In genomic region chr17:48299756-48300155, GRCm38 (mm10) we compare ENCODE assay signal across 16 mouse cellular contexts. TPM values are rescaled to one million over a fixed set of nuclear protein-coding genes. Genes with fewer than 3 reads are reported as not detected.
DNase-seq lines count a peak whose midpoint lies in the region; ATAC-seq and TF ChIP-seq lines count a peak whose summit lies in the region.
"Had no signal": no experiment of that assay in that cellular context is flagged by ENCODE, and none has a peak within 500 bp of the region (broad histone marks: within the 10 kb centered on the region; RNA-seq: fewer than 3 reads in every experiment).

No protein-coding gene starts in this region.

- H3K9me3 ChIP-seq in MEL (replicated peaks; ENCODE audit: insufficient read depth, low read length): no peaks in the 10 kb centered on the region
- H3K9me3 ChIP-seq in liver, embryonic 16.5 days (replicated peaks; ENCODE audit: control insufficient read depth, low read length): no peaks in the 10 kb centered on the region
- H3K9me3 ChIP-seq in stomach, embryonic 16.5 days (replicated peaks; ENCODE audit: control insufficient read depth, low read length): no peaks in the 10 kb centered on the region
- no peaks in the 10 kb centered on the region for H3K9me3 ChIP-seq in forebrain, embryonic 11.5 days (ENCODE audit: control insufficient read depth, low read length)
- H3K9me3 ChIP-seq: midbrain, embryonic 13.5 days; neural tube, embryonic 13.5 days had no signal

- intact Hi-C loops in gastrocnemius, adult 2 months (cut with DNase I): no loop called here

- H3K27me3 ChIP-seq in thymus, adult 2 months (ENCODE audit: control insufficient read depth, insufficient read depth, low read length): no peaks in the 10 kb centered on the region
- no peaks in the 10 kb centered on the region for H3K27me3 ChIP-seq in MEL (ENCODE audit: control insufficient read depth in 1 of 2, insufficient read depth in 2 of 2, low read length in 2 of 2)
- H3K27me3 ChIP-seq in liver, embryonic 16.5 days (ENCODE audit: control insufficient read depth, insufficient read depth, low read depth, low read length): no peaks in the 10 kb centered on the region
- H3K27me3 ChIP-seq in stomach, embryonic 16.5 days (ENCODE audit: control insufficient read depth, insufficient read depth, low read length): no peaks in the 10 kb centered on the region
- H3K27me3 ChIP-seq in forebrain, embryonic 11.5 days (ENCODE audit: control insufficient read depth, insufficient read depth, low read length): no peaks in the 10 kb centered on the region
- H3K27me3 ChIP-seq: midbrain, embryonic 13.5 days; neural tube, embryonic 13.5 days had no signal

- no peak for TF ChIP-seq EP300 in MEL (IDR thresholded peaks at IDR 0.05; ENCODE audit: low read depth in 1 of 2, low read length in 2 of 2)

- ATAC-seq in liver, embryonic 16.5 days (ENCODE audit: low read depth): no peak
- ATAC-seq in stomach, embryonic 16.5 days (ENCODE audit: insufficient read depth, low FRiP score): no peak
- no peak for ATAC-seq in forebrain, embryonic 11.5 days (replicated peaks; ENCODE audit: low FRiP score)
- ATAC-seq: forebrain, embryonic 16.5 days; midbrain, embryonic 13.5 days; Patski had no signal

- H3K36me3 ChIP-seq in thymus, adult 2 months (ENCODE audit: control insufficient read depth, insufficient read depth, low read length): peaks cover 7% of the 10 kb centered on the region; the same call in 1 of the 2 replicates
- peaks cover 0 to 13% of the 10 kb centered on the region in 2 experiments; a peak in 3 of 4 replicates for H3K36me3 ChIP-seq in MEL (ENCODE audit: control insufficient read depth in 1 of 2, insufficient read depth in 2 of 2, low read length in 2 of 2)
- H3K36me3 ChIP-seq in liver, embryonic 16.5 days (ENCODE audit: control insufficient read depth, insufficient read depth): no peaks in the 10 kb centered on the region; the same call in 1 of the 2 replicates
- no peaks in the 10 kb centered on the region for H3K36me3 ChIP-seq in stomach, embryonic 16.5 days (ENCODE audit: control insufficient read depth, insufficient read depth, low read length)
- no peaks in the 10 kb centered on the region for H3K36me3 ChIP-seq in forebrain, embryonic 11.5 days (ENCODE audit: control insufficient read depth, insufficient read depth, low read length)
- H3K36me3 ChIP-seq: midbrain, embryonic 13.5 days; neural tube, embryonic 13.5 days had no signal

- H3K27ac ChIP-seq in thymus, adult 2 months (ENCODE audit: control insufficient read depth, insufficient read depth, low read length): peak overlapping the region; percentile 94
- peak overlapping the region; percentile 96 for H3K27ac ChIP-seq in MEL (ENCODE audit: control insufficient read depth, low read depth, low read length)
- H3K27ac ChIP-seq in liver, embryonic 16.5 days (ENCODE audit: low read length): peak overlapping the region; percentile 90
- 0 out of 2 replicates have a peak overlapping the region, but pooled peaks have one; percentile 19 for H3K27ac ChIP-seq in stomach, embryonic 16.5 days (ENCODE audit: low read length)
- no peak overlapping the region for H3K27ac ChIP-seq in forebrain, embryonic 11.5 days (ENCODE audit: low read depth, low read length)
- no peak overlapping the region for H3K27ac ChIP-seq in gastrocnemius, adult 2 months
- H3K27ac ChIP-seq: left cerebral cortex, adult 2 months; midbrain, embryonic 13.5 days; neural tube, embryonic 13.5 days had no signal

- no peak for DNase-seq in thymus, adult 2 months
- DNase-seq in thymus, postnatal 4 days: no peak
- no peak for DNase-seq in MEL (ENCODE audit: low read depth, low spot score)
- no peak for DNase-seq in forebrain, embryonic 11.5 days (ENCODE audit: low spot score)
- no peak for DNase-seq in gastrocnemius, adult 2 months
- DNase-seq: cerebellum, adult 18-20 months; kidney, postnatal 10 days; lung, adult 2 months had no signal

- peak overlapping the region; percentile 95; the same call in 1 of the 2 replicates for H3K4me3 ChIP-seq in thymus, adult 2 months (ENCODE audit: control insufficient read depth, insufficient read depth, low read length)
- peak overlapping the region; percentile 56 to 80 for H3K4me3 ChIP-seq in MEL (ENCODE audit: control insufficient read depth in 1 of 2, insufficient read depth in 1 of 2, low read depth in 2 of 2, low read length in 2 of 2)
- H3K4me3 ChIP-seq in liver, embryonic 16.5 days (ENCODE audit: low read depth, low read length): peak overlapping the region; percentile 67
- H3K4me3 ChIP-seq in stomach, embryonic 16.5 days (replicated peaks; ENCODE audit: low read length): no peak overlapping the region
- no peak overlapping the region for H3K4me3 ChIP-seq in forebrain, embryonic 11.5 days (ENCODE audit: low read depth, low read length)
- H3K4me3 ChIP-seq in gastrocnemius, adult 2 months: no peak overlapping the region
- H3K4me3 ChIP-seq: left cerebral cortex, adult 2 months; midbrain, embryonic 13.5 days; neural tube, embryonic 13.5 days had no signal

- WGBS in thymus, adult 2 months: 14% methylated on average over 7 of the region's 7 CpGs
- 8% methylated on average over 7 of the region's 7 CpGs for WGBS in liver, embryonic 16.5 days (ENCODE audit: insufficient replicate concordance)
- 46% methylated on average over 7 of the region's 7 CpGs for WGBS in stomach, embryonic 16.5 days
- WGBS in forebrain, embryonic 11.5 days: 79% methylated on average over 7 of the region's 7 CpGs

- TF ChIP-seq CTCF in thymus, adult 2 months (IDR thresholded peaks at IDR 0.05; ENCODE audit: borderline replicate concordance, control insufficient read depth, extremely low read depth, insufficient read depth, low read length, poor library complexity): no peak
- TF ChIP-seq CTCF in MEL (IDR thresholded peaks at IDR 0.05 in 2 of 3, conservative IDR thresholded peaks at IDR 0.05 in 1 of 3; ENCODE audit: control insufficient read depth in 1 of 3, insufficient read depth in 1 of 3, low read depth in 2 of 3, low read length in 3 of 3, poor library complexity in 1 of 3, severe bottlenecking in 1 of 3): no peak
- TF ChIP-seq CTCF in gastrocnemius, adult 2 months (IDR thresholded peaks at IDR 0.05): no peak

- H3K4me2 ChIP-seq in liver, embryonic 16.5 days (ENCODE audit: low read depth, low read length): peak overlapping the region; percentile 73
- no peak overlapping the region for H3K4me2 ChIP-seq in stomach, embryonic 16.5 days (ENCODE audit: low read depth, low read length)
- H3K4me2 ChIP-seq in forebrain, embryonic 11.5 days (ENCODE audit: low read depth, low read length, severe bottlenecking): no peak overlapping the region
- H3K4me2 ChIP-seq: midbrain, embryonic 13.5 days; neural tube, embryonic 13.5 days had no signal

- no peak for TF ChIP-seq POLR2A in thymus, adult 2 months (IDR thresholded peaks at IDR 0.05; ENCODE audit: control insufficient read depth, extremely low read depth, insufficient read depth, low read length, poor library complexity)
- TF ChIP-seq POLR2A in MEL (IDR thresholded peaks at IDR 0.05; ENCODE audit: control insufficient read depth in 1 of 2, insufficient read depth in 1 of 2, low read depth in 1 of 2, low read length in 2 of 2, poor library complexity in 1 of 2): no peak

- H3K9ac ChIP-seq in MEL (ENCODE audit: control insufficient read depth, low read depth, low read length, poor library complexity, severe bottlenecking): peak overlapping the region; percentile 62
- peak overlapping the region; percentile 70 for H3K9ac ChIP-seq in liver, embryonic 16.5 days (ENCODE audit: low read depth, low read length)
- H3K9ac ChIP-seq in stomach, embryonic 16.5 days (ENCODE audit: low read length): no peak overlapping the region
- H3K9ac ChIP-seq in forebrain, embryonic 11.5 days (ENCODE audit: low read length): no peak overlapping the region
- H3K9ac ChIP-seq: midbrain, embryonic 13.5 days; neural tube, embryonic 13.5 days had no signal

- no peak for TF ChIP-seq RAD21 in MEL (IDR thresholded peaks at IDR 0.05; ENCODE audit: low read depth, low read length)

- H3K4me1 ChIP-seq in thymus, adult 2 months (replicated peaks; ENCODE audit: control insufficient read depth, insufficient read depth, low read length): peaks cover 48% of the 10 kb centered on the region
- peaks cover 7 to 17% of the 10 kb centered on the region in 2 experiments for H3K4me1 ChIP-seq in MEL (ENCODE audit: control insufficient read depth in 1 of 2, insufficient read depth in 2 of 2, low read length in 2 of 2)
- H3K4me1 ChIP-seq in liver, embryonic 16.5 days (ENCODE audit: control insufficient read depth, low read depth, low read length): peaks cover 34% of the 10 kb centered on the region
- H3K4me1 ChIP-seq in stomach, embryonic 16.5 days (ENCODE audit: control insufficient read depth, insufficient read depth, low read length): no peaks in the 10 kb centered on the region
- no peaks in the 10 kb centered on the region for H3K4me1 ChIP-seq in forebrain, embryonic 11.5 days (replicated peaks; ENCODE audit: control insufficient read depth, insufficient read depth, low read length)
- H3K4me1 ChIP-seq: midbrain, embryonic 13.5 days; neural tube, embryonic 13.5 days had no signal

- H3K79me2 ChIP-seq in MEL (ENCODE audit: control insufficient read depth, insufficient read depth, low read length, poor library complexity): peaks cover 8% of the 10 kb centered on the region

RNA-seq across cellular contexts. Expression of gene Treml2, which starts 0.5 kb away (rescaled TPM):
- 54.8 and 56.4 TPM in 2 replicates for polyA plus RNA-seq in thymus, adult 2 months (2012; rRNA removed)
- 21.5 and 27.7 TPM in 2 replicates for total RNA-seq in MEL (2012; rRNA removed)
- polyA plus RNA-seq in MEL (2012; ENCODE audit: insufficient read depth in 1 of 2, insufficient read length in 2 of 2, low read depth in 1 of 2, low replicate concordance in 2 of 2, missing spikeins in 1 of 2): 10 to 100 TPM in 1 of 2 experiments, not detected in 1; 52.7 TPM
- polyA plus RNA-seq in liver, embryonic 16.5 days (2015; fragmentation: Nextera tagmentation; extraction: Ambion mirVana): 3.4 and 3.5 TPM in 2 replicates
- polyA plus RNA-seq in stomach, embryonic 16.5 days (2015; fragmentation: Nextera tagmentation; extraction: Ambion mirVana): 0.24 and 0.48 TPM in 2 replicates
- 0.20 and 0.51 TPM in 2 replicates for polyA plus RNA-seq in forebrain, embryonic 11.5 days (2014; fragmentation: Nextera tagmentation; extraction: Ambion mirVana)
- total RNA-seq in gastrocnemius, adult 2 months (2021): not detected
- polyA plus RNA-seq: forebrain, embryonic 16.5 days; neural tube, embryonic 13.5 days; Patski had no signal

RNA-seq across cellular contexts. Expression of gene B430306N03Rik, which starts 16.2 kb away (rescaled TPM):
- 4.0 and 4.3 TPM in 2 replicates for polyA plus RNA-seq in thymus, adult 2 months (2012; rRNA removed)
- total RNA-seq in MEL (2012; rRNA removed): 0.13 and 0.19 TPM in 2 replicates
- polyA plus RNA-seq in MEL (2012; ENCODE audit: insufficient read depth in 1 of 2, insufficient read length in 2 of 2, low read depth in 1 of 2, low replicate concordance in 2 of 2, missing spikeins in 1 of 2): under 1 TPM in 1 of 2 experiments, not detected in 1; 0.68 TPM
- 4.0 and 4.1 TPM in 2 replicates for polyA plus RNA-seq in liver, embryonic 16.5 days (2015; fragmentation: Nextera tagmentation; extraction: Ambion mirVana)
- 0.41 and 0.57 TPM in 2 replicates for polyA plus RNA-seq in stomach, embryonic 16.5 days (2015; fragmentation: Nextera tagmentation; extraction: Ambion mirVana)
- 0.25 TPM in 1 of 2 replicates, not detected in the other for polyA plus RNA-seq in forebrain, embryonic 11.5 days (2014; fragmentation: Nextera tagmentation; extraction: Ambion mirVana)
- not detected for total RNA-seq in gastrocnemius, adult 2 months (2021)
- polyA plus RNA-seq: embryonic facial prominence, embryonic 11.5 days; forebrain, embryonic 16.5 days; midbrain, embryonic 13.5 days had no signal

RNA-seq across cellular contexts. Expression of gene Treml4, which starts 35.7 kb away (rescaled TPM):
- 4.3 and 4.7 TPM in 2 replicates for polyA plus RNA-seq in thymus, adult 2 months (2012; rRNA removed)
- total RNA-seq in MEL (2012; rRNA removed): 0.35 and 0.56 TPM in 2 replicates
- polyA plus RNA-seq in MEL (2012; ENCODE audit: insufficient read depth in 1 of 2, insufficient read length in 2 of 2, low read depth in 1 of 2, low replicate concordance in 2 of 2, missing spikeins in 1 of 2): 1 to 10 TPM in 1 of 2 experiments, not detected in 1; 1.4 TPM
- polyA plus RNA-seq in liver, embryonic 16.5 days (2015; fragmentation: Nextera tagmentation; extraction: Ambion mirVana): 4.6 and 5.0 TPM in 2 replicates
- polyA plus RNA-seq in stomach, embryonic 16.5 days (2015; fragmentation: Nextera tagmentation; extraction: Ambion mirVana): 1.2 and 1.7 TPM in 2 replicates
- polyA plus RNA-seq in forebrain, embryonic 11.5 days (2014; fragmentation: Nextera tagmentation; extraction: Ambion mirVana): not detected in 2 replicates
- total RNA-seq in gastrocnemius, adult 2 months (2021): not detected
- polyA plus RNA-seq: embryonic facial prominence, embryonic 11.5 days; forebrain, embryonic 16.5 days; Patski had no signal

RNA-seq across cellular contexts. Expression of gene Trem2, which starts 46.4 kb away (rescaled TPM):
- 7.1 and 11.7 TPM in 2 replicates for polyA plus RNA-seq in thymus, adult 2 months (2012; rRNA removed)
- total RNA-seq in MEL (2012; rRNA removed): 0.04 and 0.26 TPM in 2 replicates
- under 1 TPM in 1 of 2 experiments, not detected in 1; 0.26 TPM for polyA plus RNA-seq in MEL (2012; ENCODE audit: insufficient read depth in 1 of 2, insufficient read length in 2 of 2, low read depth in 1 of 2, low replicate concordance in 2 of 2, missing spikeins in 1 of 2)
- polyA plus RNA-seq in liver, embryonic 16.5 days (2015; fragmentation: Nextera tagmentation; extraction: Ambion mirVana): 2.7 and 3.0 TPM in 2 replicates
- polyA plus RNA-seq in stomach, embryonic 16.5 days (2015; fragmentation: Nextera tagmentation; extraction: Ambion mirVana): 2.3 and 3.5 TPM in 2 replicates
- polyA plus RNA-seq in forebrain, embryonic 11.5 days (2014; fragmentation: Nextera tagmentation; extraction: Ambion mirVana): 1.0 and 1.2 TPM in 2 replicates
- under 1 TPM in 1 of 2 experiments, not detected in 1; 0.15 TPM for total RNA-seq in gastrocnemius, adult 2 months (2021)

RNA-seq across cellular contexts. Expression of gene Trem3, which starts 52.2 kb away (rescaled TPM):
- polyA plus RNA-seq in thymus, adult 2 months (2012; rRNA removed): 0.23 and 0.27 TPM in 2 replicates
- total RNA-seq in MEL (2012; rRNA removed): not detected in 2 replicates
- polyA plus RNA-seq in MEL (2012; ENCODE audit: insufficient read depth in 1 of 2, insufficient read length in 2 of 2, low read depth in 1 of 2, low replicate concordance in 2 of 2, missing spikeins in 1 of 2): not detected
- polyA plus RNA-seq in liver, embryonic 16.5 days (2015; fragmentation: Nextera tagmentation; extraction: Ambion mirVana): 9.0 TPM in 2 replicates
- 0.94 and 1.1 TPM in 2 replicates for polyA plus RNA-seq in stomach, embryonic 16.5 days (2015; fragmentation: Nextera tagmentation; extraction: Ambion mirVana)
- not detected in 2 replicates for polyA plus RNA-seq in forebrain, embryonic 11.5 days (2014; fragmentation: Nextera tagmentation; extraction: Ambion mirVana)
- total RNA-seq in gastrocnemius, adult 2 months (2021): not detected
- polyA plus RNA-seq: forebrain, embryonic 16.5 days; midbrain, embryonic 13.5 days had no signal

Comparison
In these comparisons a context has a peak if more than half of its experiments do, and no peak if none do; other contexts are left out.
1. H3K27ac ChIP-seq: peak in thymus, adult 2 months (single experiment), MEL (single experiment), liver, embryonic 16.5 days (single experiment) and stomach, embryonic 16.5 days (single experiment); none in forebrain, embryonic 11.5 days (single experiment) and gastrocnemius, adult 2 months (single experiment).
2. H3K4me3 ChIP-seq: peak in thymus, adult 2 months (single experiment), MEL (2 of 2) and liver, embryonic 16.5 days (single experiment); none in stomach, embryonic 16.5 days (single experiment), forebrain, embryonic 11.5 days (single experiment) and gastrocnemius, adult 2 months (single experiment).
3. H3K9ac ChIP-seq: peak in MEL (single experiment) and liver, embryonic 16.5 days (single experiment); none in stomach, embryonic 16.5 days (single experiment) and forebrain, embryonic 11.5 days (single experiment).